Mouse (Mus musculus) frontal cortex, postnatal 36 days (tissue): ENCODE results near the gene Aak1.
A peak's percentile ranks its signal among the peaks of the same experiment; 100 is the strongest.
"Not testable (repeated sequence)": the region's sequence is repeated elsewhere in the genome, so short reads cannot be mapped to it uniquely, and the experiment has no call there.

Source experiments
- DNase-seq, 2 experiments: peaks; one replicate each; pipeline ENCODE4 v3.0.0; 2022; ENCODE audit warnings: low spot score in 2 of 2

Gene Aak1

DNA sequence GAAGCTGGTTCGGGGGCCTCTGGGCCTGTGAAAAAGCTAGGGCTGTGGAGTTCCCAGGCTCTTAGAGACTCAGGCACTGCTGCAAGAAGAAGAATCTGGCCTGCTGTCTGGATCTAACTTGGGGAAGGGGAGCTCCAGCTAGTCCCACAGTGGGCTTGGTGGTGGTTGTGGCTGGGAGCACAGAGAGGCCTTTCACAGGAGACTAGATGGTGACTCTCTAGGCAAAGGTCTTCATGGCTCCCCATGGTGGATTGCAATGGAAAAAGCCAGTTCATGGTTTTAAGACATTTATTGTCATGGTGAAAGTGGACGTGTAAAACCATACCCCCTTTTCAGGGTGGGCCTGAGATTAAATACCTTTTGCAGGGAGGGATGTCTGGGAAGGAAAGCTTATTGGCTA, 10.2 kb upstream of the Aak1 start:
- no peak for DNase-seq

DNA sequence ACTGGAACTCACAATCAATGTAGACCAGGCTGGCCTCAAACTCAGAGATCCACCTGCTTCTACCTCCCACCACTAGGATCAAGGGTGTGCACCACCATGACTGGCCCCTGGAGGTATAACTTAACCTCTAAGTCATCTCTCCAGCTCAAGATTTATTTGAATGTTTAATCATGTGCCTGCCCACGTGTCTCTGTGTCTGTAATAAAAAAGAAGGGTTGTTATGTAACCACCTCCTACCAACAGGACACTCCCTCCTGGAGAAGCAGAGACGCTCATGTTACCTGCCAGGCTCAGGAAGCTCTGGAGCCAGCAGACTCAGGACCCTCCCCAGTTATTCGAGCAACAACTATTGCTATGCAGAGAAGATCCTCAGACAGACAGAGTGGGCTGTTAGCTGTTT, 7.4 kb upstream of the Aak1 start:
- DNase-seq = no peak

DNA sequence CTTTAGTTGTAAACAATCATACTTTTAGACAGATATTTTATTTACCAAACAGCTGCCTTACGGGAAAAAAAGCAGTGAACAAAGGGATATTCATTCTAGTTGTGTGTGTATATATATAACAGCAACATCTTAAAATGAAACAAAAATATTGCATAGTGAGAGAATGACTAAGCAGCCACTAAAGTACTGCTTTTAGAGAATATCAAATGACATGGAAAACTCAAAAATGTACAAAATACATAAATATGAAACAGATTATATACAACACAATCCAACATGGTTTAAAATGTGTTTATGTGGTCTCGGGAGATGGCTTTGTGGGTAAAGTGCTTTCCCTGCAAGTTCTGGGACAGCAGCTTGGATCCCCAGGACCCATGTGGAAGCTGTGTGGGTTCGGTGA, 5.7 kb upstream of the Aak1 start:
- no peak for DNase-seq

DNA sequence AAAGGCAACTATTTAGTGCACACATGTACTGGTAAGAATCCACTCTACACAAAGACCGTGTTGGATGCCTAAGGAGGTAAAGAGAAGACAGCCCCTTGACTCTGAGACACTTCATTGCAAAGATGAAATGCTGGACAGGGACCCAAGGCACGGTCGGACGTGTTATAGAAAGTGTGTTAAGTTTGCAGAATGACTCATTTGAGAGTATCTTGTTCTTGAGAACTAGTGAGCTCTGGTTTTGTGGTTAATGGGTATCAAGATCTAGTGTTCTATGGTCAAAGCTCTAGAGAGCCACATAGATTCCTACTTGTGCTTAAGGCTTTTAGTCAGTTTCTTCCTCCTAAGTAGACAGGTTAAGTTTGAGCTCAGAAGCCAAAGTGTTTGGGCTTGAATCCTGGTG, 2.9 kb upstream of the Aak1 start:
- no peak for DNase-seq

- no peak for DNase-seq
Observed at GRCm38 (mm10) chr6:86847816-86848215, 1.5 kb upstream of the Aak1 start.

DNA sequence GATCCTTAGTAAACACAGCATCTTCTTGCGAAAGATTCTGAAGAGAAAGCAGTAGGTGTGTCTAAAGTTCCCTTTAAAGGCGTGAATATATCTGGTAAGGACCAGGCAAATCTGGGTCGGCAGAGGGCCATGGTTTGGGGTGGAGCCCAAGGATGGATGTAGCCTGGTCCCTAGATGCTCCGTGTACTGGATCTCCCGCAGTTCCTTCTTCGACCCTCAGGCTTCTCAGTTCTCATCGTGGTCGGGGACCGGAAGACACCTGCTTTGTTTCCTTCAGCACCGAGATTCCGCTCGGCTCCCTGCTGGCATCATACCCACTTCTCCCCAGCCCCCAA, 770 bp upstream of the Aak1 start:
- DNase-seq = no peak

DNA sequence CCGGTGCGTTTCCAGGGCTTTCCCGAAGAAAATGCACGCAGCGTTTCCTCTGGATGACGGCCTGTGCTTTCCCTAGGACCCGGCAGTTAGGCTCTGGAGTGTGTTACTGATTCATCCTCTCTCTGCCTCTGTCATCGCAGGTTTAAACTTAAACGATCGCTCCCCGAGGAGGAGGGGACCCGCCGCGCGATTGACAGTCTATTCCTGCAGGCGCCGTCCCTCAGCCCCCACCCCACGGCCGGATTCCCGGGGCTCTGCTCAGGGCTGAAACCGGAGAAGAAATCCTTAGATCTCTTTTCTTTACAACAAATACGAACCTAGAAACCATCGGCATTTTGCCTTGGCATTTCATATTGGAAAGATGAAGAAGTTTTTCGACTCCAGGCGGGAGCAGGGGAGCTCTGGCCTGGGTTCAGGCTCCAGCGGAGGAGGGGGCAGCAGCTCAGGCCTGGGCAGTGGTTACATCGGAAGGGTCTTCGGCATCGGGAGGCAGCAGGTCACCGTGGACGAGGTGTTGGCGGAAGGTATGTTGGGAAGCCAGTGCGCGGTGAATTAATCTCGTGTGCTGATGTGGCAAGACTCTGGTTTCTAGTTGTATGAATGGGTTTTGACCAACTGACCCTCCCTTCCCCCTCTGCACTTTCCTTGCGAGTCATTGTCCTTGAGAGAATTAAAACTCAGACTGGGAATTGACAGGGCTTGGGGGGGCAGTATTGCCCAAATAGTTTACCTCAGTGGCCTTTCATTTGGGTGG, 552 bp downstream of the Aak1 start:
- DNase-seq = peak; percentile 58 to 59

- no peak for DNase-seq
Observed at GRCm38 (mm10) chr6:86850588-86850987, 1.3 kb downstream of the Aak1 start.

GRCm38 (mm10) chr6:86851561-86851960, 2.2 kb downstream of the Aak1 start:
- DNase-seq = no peak

DNA sequence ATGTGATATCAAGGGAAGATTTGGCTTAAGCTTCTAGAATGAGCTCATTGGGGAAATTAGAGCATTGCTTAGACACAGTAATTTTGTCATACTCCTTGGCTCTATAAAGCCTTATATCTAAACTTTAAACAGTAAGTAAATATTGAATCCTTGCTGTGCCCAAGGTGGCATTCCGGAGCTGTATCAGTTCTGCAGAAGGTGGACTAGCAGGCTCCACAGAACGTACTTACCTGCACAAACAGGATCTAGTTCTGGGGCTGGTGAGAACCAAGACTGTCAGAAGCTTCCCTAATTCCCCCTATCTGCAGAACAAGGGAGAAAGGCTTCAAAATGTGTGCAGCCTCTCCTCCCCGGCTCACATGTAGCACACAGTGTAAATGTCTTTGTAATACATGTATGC, 4.6 kb downstream of the Aak1 start:
- DNase-seq = no peak

DNA sequence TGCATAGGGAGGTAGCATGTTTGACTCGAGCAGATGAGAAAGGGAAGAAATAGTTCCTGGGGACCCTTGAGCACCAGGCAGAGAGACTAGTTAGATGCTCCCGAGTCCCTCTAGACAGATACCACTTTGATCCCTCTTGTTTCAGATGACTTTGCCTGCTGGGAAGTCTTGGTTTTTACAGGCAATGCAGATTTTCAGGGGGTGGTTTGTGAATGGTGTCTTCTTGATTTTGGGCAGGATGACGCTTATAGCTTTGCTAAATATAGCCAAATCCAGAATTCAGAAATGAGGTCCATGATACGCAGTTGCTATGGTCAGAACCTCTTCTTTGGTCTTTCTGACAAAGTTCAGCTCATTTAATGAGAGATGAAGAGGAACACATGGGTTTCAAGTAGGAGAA, 5.6 kb downstream of the Aak1 start:
- DNase-seq = no peak

GRCm38 (mm10) chr6:86858606-86859005, 9.3 kb downstream of the Aak1 start:
- no peak for DNase-seq

GRCm38 (mm10) chr6:86860732-86861463, 11.6 kb downstream of the Aak1 start:
- no peak for DNase-seq

DNA sequence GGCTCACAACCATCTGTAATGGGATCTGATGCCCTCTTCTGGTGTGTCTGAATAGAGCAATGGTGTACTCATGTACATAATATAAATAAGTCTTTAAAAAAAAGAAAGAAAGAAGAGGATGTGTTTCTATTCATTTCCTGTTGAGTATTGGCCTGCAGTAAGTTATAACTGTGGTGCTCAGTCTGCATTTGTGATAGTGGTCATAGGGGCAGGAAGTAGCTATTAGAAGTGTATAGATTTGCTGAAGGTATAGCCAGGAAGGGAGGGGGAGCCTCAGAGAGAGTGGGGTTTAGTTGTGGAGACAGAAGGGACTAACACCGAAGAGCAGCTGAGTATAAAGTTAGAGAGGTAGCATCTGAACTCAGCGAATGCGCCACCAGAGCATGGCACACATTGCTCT, 15.0 kb downstream of the Aak1 start:
- no peak for DNase-seq

DNA sequence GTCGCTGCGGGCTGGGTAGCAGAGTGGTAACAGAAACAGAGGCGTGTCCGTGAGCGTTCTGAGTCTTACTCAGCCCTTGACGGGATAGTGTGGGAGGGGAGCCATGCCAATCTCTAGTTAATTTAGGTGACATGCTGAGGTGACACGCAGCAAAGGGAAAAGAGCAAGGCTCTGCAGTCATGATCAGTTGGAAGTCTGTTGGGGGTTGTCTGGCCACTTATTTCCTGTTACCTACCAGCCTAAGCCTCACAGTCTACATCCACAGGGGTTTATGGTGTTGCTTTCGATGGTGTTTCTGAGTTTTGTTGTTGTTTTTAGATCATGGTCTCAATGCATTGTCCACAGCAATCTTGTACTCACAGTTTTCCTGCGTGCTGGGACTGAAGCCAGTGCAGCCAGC, 21.0 kb downstream of the Aak1 start:
- DNase-seq = no peak

GRCm38 (mm10) chr6:86871783-86872182, 22.5 kb downstream of the Aak1 start:
- no peak for DNase-seq

GRCm38 (mm10) chr6:86874711-86875375, 25.5 kb downstream of the Aak1 start:
- no peak for DNase-seq

GRCm38 (mm10) chr6:86876451-86876850, 27.1 kb downstream of the Aak1 start:
- DNase-seq = no peak

DNA sequence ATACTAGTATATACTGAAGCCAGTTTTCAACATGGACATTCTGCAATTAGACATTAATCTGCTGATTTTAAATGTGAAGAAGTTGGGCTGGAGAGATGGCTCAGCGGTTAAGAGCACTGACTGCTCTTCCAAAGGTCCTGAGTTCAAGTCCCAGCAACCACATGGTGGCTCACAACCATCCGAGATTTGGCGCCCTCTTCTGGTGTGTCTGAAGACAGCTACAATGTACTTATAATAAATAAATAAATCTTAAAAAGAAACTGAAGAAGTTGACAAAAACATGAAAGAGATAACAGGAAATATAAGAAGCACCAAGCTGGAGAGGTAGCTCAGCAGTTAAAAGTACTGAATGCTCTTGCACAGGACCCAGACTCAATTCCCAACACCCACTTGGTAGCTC, 29.3 kb downstream of the Aak1 start:
- DNase-seq = not testable (repeated sequence)

DNA sequence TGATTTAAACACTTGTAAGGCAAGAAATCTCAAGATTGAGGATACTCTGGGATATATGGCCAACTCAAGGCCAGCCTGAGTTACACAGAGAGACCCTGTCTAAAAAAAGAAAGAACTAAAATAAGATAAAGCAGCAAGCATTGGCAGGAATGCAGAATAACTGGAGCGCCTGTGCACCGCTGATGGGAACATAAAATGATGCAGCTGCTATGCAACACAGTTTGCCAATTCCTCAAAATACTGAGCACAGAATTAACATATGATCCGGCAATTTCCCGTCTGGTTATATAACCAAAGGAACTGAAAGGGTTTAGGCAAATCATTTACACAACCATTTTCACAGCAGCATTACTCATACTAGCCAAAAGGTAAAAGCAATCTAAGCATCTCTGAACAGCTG, 30.0 kb downstream of the Aak1 start:
- peak in 1 of 2 experiments; percentile 76 for DNase-seq

DNA sequence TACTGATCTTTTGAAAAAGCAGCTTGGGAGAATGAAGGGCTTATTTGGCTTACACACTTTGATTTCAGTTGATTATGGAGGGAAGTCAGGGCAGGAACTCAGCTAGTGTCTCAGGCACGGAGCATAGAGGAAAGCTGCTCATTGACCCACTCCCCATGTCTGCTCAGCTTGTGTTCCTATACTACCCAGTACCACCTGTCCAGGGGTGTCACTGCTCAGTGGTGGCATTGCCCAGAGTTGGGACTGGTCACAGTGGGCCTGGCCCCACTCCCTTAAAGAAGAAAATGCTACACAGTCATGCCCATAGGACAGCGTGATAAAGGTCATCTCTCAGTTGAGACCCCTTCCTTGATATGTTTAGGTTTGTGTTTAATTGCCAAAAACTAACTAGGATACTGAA, 34.9 kb downstream of the Aak1 start:
- no peak for DNase-seq

GRCm38 (mm10) chr6:86884746-86885145, 35.4 kb downstream of the Aak1 start:
- no peak for DNase-seq
